Mouse (Mus musculus): Measurements from ENCODE around the gene 9130008F23Rik. TPM values are rescaled to one million over a fixed set of nuclear protein-coding genes. Genes with fewer than 3 reads are reported as not detected.

9130008F23Rik gene
- polyA plus RNA-seq, 1 experiment from 2014 or later = 2.0 TPM

Other genes starting within 250 kb of the 9130008F23Rik start
- not detected in 2 replicates for gene Esp3, start 248.5 kb downstream of the 9130008F23Rik start, polyA plus RNA-seq (2015; fragmentation: Nextera tagmentation; extraction: Ambion mirVana)
- not detected in 2 replicates for gene Esp1, start 153.4 kb downstream of the 9130008F23Rik start, polyA plus RNA-seq (2015; fragmentation: Nextera tagmentation; extraction: Ambion mirVana)
- gene Crisp2, start 73.6 kb downstream of the 9130008F23Rik start, polyA plus RNA-seq (2015; fragmentation: Nextera tagmentation; extraction: Ambion mirVana) = not detected in 2 replicates
- 4.4 and 7.7 TPM in 2 replicates for gene Rhag, start 69.4 kb downstream of the 9130008F23Rik start, polyA plus RNA-seq (2015; fragmentation: Nextera tagmentation; extraction: Ambion mirVana)
- not detected in 2 replicates for gene Glyatl3, start 33.8 kb upstream of the 9130008F23Rik start, polyA plus RNA-seq (2015; fragmentation: Nextera tagmentation; extraction: Ambion mirVana)
- 31.0 and 33.8 TPM in 2 replicates for gene Mut, start 54.1 kb upstream of the 9130008F23Rik start, polyA plus RNA-seq (2015; fragmentation: Nextera tagmentation; extraction: Ambion mirVana)
- gene Cenpq, start 54.5 kb upstream of the 9130008F23Rik start, polyA plus RNA-seq (2015; fragmentation: Nextera tagmentation; extraction: Ambion mirVana) = 15.5 and 15.8 TPM in 2 replicates

All from heart, embryonic 13.5 days (tissue).